Mouse (Mus musculus): ENCODE results near the gene A930033H14Rik.

Gene A930033H14Rik

DNA sequence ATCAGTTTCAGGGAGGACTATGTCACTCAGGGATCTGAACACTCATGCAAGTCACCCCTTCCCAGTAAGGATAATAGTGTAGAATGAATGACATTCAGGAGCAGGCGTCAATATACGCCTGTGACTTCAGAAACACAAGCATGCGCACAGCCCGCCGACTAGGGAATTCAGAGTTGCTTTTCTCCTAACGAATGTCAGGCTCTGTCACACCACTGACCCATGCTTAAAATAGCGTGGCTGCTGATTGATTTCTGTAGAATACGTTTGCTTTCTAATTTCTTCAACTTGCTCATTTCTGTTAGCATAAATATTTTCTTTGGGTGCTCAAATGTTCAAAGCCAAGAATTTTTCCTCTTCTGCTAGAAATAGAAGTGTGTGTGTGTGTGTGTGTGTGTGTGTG is 13.1 kb upstream of the A930033H14Rik start:
- no peak for DNase-seq

GRCm38 (mm10) chr10:69225471-69225870 is 12.6 kb upstream of the A930033H14Rik start:
- no peak for DNase-seq

- DNase-seq: no peak
Measured at GRCm38 (mm10) chr10:69224276-69224675, 11.4 kb upstream of the A930033H14Rik start.

- DNase-seq: no peak
Measured at GRCm38 (mm10) chr10:69223232-69223631, 10.3 kb upstream of the A930033H14Rik start.

DNA sequence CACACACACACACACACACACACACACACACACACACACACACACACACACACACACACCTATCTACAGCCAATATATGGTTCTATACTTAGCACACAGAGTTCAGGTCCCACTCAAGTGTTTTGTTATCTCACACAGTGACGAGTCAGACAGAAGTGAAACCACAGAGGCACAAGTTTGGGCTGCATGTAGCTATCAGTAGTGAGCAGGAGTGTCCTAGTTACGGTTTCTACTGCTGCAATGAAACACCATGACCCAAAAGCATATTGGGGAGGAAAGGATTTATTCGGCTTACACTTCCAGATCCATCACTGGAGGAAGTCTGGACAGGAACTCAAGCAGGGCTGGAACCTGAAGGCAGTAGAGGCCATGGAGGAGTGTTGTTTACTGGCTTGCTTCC is 9.1 kb upstream of the A930033H14Rik start:
- no peak for DNase-seq

- DNase-seq: no peak
Measured at GRCm38 (mm10) chr10:69221148-69221547, 8.2 kb upstream of the A930033H14Rik start.

- peak; percentile 74 for DNase-seq
Measured at GRCm38 (mm10) chr10:69220296-69220695, 7.4 kb upstream of the A930033H14Rik start.

GRCm38 (mm10) chr10:69219289-69219626 is 6.4 kb upstream of the A930033H14Rik start:
- DNase-seq: no peak

DNA sequence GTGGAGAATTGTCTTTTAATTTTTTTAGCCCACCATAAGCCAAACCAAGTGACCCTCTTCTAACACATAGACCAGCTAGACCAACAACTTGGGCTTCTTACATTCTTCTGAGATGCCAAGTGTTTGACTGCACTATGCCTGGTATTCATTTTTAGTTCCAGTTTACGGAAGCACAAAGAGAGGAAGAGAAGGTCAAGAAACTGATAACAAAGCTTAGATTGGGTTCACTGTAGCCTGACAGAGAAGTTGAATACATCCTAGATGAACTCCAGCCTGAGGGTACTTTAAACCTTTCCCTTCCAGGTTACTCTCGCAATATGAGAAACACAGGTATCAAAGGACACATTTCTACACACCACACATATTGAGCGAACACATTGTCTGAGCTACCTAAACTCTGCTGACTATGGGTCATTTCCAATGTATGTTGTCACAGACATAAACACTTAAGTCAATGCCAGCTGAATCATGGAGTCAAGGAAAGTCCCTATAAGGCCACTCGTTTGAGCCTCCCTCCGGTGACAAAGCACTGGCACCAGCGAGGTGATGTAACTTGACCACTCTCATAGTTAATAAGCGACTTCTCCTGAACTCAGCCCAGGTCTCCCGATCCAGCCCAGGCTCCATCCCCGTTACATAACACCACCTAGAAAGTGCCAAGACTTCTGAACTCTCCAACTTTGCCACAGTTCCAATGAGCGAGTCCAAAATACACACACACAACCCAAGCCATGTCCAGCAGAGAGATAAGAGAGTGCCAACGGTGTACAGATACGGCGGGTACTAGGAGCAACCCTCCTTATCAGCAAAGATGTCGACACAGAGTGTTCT is 5.8 kb upstream of the A930033H14Rik start:
- DNase-seq: peak; percentile 83

- DNase-seq: no peak
Measured at GRCm38 (mm10) chr10:69217127-69217690, 4.3 kb upstream of the A930033H14Rik start.

GRCm38 (mm10) chr10:69213986-69214385 is 1.1 kb upstream of the A930033H14Rik start:
- no peak for DNase-seq

- no peak for DNase-seq
Measured at GRCm38 (mm10) chr10:69213451-69213877, 566 bp upstream of the A930033H14Rik start.

GRCm38 (mm10) chr10:69211976-69212375 is 922 bp downstream of the A930033H14Rik start:
- peak; percentile 53 for DNase-seq

DNA sequence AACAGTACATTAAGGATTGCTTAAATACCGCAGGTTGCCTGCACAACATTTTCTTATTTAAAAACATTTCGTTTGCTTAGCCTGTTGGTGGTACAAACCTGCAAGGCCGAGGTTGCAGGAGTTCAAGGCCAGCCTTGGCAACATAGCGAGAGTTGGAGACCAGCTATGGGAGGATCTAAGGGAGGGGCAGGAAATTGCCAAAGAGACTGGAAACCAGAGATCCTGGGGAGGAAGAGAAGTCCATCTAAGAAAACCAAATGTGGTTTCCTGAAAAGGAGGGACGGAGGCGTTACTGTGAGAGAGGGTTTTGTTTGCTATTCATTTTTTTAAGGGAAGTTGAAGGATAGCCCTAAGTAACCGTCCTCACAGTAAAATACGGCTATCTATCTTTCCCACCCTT is 1.3 kb downstream of the A930033H14Rik start:
- no peak for DNase-seq

- no peak for DNase-seq
Measured at GRCm38 (mm10) chr10:69210659-69211058, 2.2 kb downstream of the A930033H14Rik start.

DNA sequence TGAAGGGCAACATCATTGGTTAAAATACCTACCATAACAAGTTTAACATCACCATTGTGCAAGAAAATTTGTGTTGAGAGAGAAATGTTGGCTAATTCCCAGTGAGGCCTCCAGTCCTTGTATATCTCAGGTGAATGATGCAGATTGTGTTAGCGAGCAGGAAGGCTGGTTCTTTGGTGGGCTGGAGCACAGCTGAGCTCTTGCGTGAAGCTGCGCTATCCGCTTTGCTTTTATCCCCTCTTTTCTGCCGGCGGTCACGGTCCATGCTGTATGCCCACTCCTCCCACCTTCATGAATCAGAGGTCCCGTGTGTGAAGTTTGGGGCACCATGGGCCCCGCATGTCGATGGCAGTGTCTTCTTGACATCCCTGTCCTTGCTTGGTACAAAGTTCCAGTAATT is 2.9 kb downstream of the A930033H14Rik start:
- DNase-seq: no peak

- no peak for DNase-seq
Measured at GRCm38 (mm10) chr10:69208705-69209104, 4.2 kb downstream of the A930033H14Rik start.

GRCm38 (mm10) chr10:69207981-69208630 is 4.8 kb downstream of the A930033H14Rik start:
- no peak for DNase-seq

DNA sequence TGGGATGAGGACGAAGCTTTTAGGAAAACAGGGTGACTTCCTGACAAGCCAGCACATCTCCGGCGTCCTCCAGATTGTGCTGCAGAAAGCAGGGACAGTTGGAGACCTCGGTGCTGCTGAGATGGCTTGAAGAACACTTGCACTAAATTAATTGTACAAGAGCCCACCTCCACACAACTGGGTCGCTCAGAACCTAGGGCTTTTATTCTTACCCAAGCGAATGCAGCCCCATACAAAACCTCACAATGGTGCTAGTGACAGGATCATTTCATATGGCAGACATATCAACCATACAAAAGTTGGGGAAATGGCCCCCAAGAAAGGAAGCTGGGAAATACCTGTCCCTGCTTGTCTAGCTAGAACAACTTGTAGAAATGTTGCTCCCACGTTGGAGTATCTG is 5.4 kb downstream of the A930033H14Rik start:
- DNase-seq: no peak

GRCm38 (mm10) chr10:69206081-69206480 is 6.8 kb downstream of the A930033H14Rik start:
- DNase-seq: no peak

GRCm38 (mm10) chr10:69204677-69205400 is 8.1 kb downstream of the A930033H14Rik start:
- DNase-seq: no peak

GRCm38 (mm10) chr10:69193721-69194120 is 19.2 kb downstream of the A930033H14Rik start:
- DNase-seq: no peak

DNA sequence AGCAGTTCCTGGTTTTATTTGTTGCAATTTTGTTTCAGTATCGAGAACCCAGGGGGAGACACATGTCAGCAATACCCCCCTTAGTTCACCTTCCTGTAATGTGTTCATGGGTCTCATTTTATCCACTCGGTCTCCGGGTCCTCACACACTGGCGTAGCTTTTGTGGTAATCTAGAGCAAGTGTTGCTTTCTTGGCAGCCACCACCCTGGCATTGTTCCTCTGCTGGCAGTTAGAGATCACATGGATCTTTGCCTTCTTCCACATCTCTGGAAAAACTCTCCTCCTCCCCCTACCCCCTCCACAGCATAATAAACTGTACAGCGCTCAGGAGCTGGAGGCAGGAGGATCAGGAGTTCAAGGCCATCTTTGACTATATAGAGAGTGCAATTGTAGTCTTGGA is 20.6 kb downstream of the A930033H14Rik start:
- no peak for DNase-seq

Data from kidney, postnatal 14 days (tissue).